Mouse (Mus musculus) layer of hippocampus, adult 2 months (tissue): ENCODE data around the gene Miox. TPM values are rescaled to one million over a fixed set of nuclear protein-coding genes. Genes with fewer than 3 reads are reported as not detected.

ENCODE experiments used
- DNase-seq, 2 experiments: peaks; one replicate each; pipeline ENCODE4 v3.0.0; 2022; ENCODE audit warnings: low spot score in 2 of 2
- H3K27ac ChIP-seq: fragments of 200-600 bp; 2 replicates; pipeline ENCODE4 v1.8.1; 2022
- H3K4me3 ChIP-seq: fragments of 200-600 bp; 2 replicates; pipeline ENCODE4 v1.8.1; 2022; ENCODE audit warnings: mild to moderate bottlenecking
- CTCF ChIP-seq: fragments of 200-600 bp; conservative IDR thresholded peaks from 2 replicates; pipeline ENCODE4 v1.8.1; 2022; ENCODE audit warnings: antibody characterized with exemption, mild to moderate bottlenecking, moderate library complexity
- total RNA-seq, 2 experiments: library from RNA; stranded (reverse); gene quantifications; 2 replicates each; pipeline ENCODE4 v1.2.3; 2021

Miox gene
- total RNA-seq, 2 experiments from 2014 or later = not detected

DNA sequence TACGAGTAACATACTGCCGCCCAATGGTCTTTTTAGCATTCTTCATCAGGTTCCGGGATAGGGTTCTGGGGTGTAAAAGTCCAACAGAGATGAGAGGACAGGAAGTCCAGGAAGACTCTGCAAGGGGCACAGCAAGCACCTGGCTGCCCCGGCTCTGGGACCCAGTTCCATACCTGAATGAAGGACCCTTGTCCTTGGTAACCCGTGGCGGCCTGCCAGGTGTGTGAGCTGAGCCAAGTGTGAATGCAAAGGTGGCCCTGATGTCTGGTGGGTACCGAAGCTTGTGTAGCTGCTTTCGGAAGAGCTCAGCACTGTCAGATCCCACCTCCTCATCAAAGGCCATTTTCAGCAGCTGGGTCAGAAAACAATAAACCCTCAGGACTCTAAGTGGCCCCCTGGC, 33.6 kb upstream of the Miox start:
- Histone ChIP-seq H3K27ac (no peak overlapping the region), H3K4me3 (no peak overlapping the region)
- TF ChIP-seq CTCF = no peak
- no peak for DNase-seq

DNA sequence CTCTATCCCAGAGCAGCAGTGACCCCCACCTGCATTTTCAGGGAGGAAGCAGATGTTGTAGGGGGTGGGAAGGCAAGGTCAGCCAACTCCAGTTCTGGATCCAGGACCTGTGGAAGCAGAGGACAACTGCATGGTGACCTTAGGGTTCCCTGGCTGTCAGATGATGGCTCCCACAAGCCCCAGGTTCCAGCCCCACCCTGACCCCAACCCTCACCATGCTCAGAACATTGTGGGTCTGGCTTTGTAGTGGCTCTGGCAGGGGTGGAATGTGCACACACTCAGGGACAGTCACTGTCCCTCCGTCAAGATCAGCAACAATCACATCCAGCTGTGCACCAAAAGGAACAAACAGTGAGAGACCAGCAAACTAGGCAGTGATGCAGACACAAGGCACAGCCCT, 28.2 kb upstream of the Miox start:
- TF ChIP-seq CTCF = no peak
- Histone ChIP-seq H3K4me3 (no peak overlapping the region), H3K27ac (peak overlapping the region; percentile 93; the same call in 1 of the 2 replicates)
- DNase-seq = no peak

- TF ChIP-seq CTCF = no peak
- no peak for DNase-seq
- H3K27ac ChIP-seq = peak overlapping the region; percentile 93
- peak overlapping the region; percentile 23 for H3K4me3 ChIP-seq
Measured at GRCm38 (mm10) chr15:89307461-89307860, 26.7 kb upstream of the Miox start.

- Histone ChIP-seq H3K4me3 (no peak overlapping the region; the same call in 1 of the 2 replicates), H3K27ac (peak overlapping the region; percentile 93)
- TF ChIP-seq CTCF = no peak
- DNase-seq = no peak
Measured at GRCm38 (mm10) chr15:89308406-89309139, 25.6 kb upstream of the Miox start.

DNA sequence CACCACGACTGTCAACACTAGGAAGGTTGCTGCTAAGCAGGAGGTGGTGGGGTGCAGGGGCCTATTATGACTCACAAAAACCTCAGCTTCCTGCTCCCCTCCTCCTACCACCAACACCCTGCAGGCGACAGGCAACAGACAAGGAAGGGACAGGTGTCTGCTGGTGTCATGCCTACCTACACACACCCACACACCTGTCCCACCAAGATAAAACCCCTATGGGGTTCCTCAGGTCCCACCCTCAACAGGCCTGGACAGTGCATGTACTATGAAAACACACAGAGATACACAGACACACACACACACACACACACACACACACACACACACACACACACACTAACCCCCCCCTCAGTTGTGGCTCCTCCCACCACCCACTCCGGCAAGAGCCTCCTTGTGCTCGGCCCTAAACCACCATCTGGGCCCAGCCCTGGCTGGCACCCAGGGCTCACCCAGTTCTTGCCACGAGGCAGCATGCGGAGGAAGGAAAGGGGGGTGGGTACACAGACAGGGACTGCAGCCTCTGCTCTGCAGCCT, 24.2 kb upstream of the Miox start:
- Histone ChIP-seq H3K27ac (peak overlapping the region; percentile 93), H3K4me3 (peak overlapping the region; percentile 22; the same call in 1 of the 2 replicates)
- DNase-seq = peak; percentile 76 to 79
- TF ChIP-seq CTCF = no peak

- H3K4me3 ChIP-seq = peak overlapping the region; percentile 95
- no peak for TF ChIP-seq CTCF
- H3K27ac ChIP-seq = peak overlapping the region; percentile 93
- DNase-seq = no peak
Measured at GRCm38 (mm10) chr15:89313359-89313758, 20.8 kb upstream of the Miox start.

DNA sequence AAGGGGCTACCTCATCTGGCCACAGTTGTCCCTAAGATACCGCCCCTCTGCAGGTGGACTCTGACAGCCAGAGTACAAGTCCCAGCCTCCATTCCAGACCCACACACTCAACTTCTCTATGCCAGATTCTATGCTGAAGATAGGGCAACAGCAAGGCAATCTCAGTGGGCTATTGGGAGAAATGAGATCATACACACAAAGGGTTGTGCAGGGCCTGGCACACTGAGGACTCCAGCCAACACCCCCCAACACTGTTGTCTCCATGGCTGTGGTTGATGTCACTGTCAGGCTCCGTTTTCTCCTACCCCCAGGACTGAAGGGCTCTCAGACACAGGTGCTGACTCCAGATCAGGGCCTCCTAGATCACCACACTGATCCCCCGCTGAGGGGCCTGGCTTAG, 20.1 kb upstream of the Miox start:
- no peak for TF ChIP-seq CTCF
- peak overlapping the region; percentile 93 for H3K27ac ChIP-seq
- peak overlapping the region; percentile 95 for H3K4me3 ChIP-seq
- no peak for DNase-seq

GRCm38 (mm10) chr15:89314511-89315189, 19.5 kb upstream of the Miox start:
- no peak for DNase-seq
- TF ChIP-seq CTCF = peak; percentile 35
- peak overlapping the region; percentile 95 for H3K4me3 ChIP-seq

GRCm38 (mm10) chr15:89315190-89315731, 18.9 kb upstream of the Miox start, which contains the start of gene Sbf1:
Sbf1 (minus strand) TSS chr15:89315311.
- Histone ChIP-seq H3K27ac (peak within 1 kb of the TSS; percentile 93), H3K4me3 (peak within 1 kb of the TSS; percentile 95)
- peak; percentile 97 to 98 for DNase-seq
- no peak for TF ChIP-seq CTCF

More at GRCm38 (mm10) chr15:89314511-89315189, 19.5 kb upstream of the Miox start:
- H3K27ac ChIP-seq = peak overlapping the region; percentile 93

- TF ChIP-seq CTCF = peak; percentile 55
- Histone ChIP-seq H3K4me3 (no peak overlapping the region), H3K27ac (no peak overlapping the region)
- no peak for DNase-seq
Measured at GRCm38 (mm10) chr15:89316146-89316545, 18.1 kb upstream of the Miox start.

- H3K4me3 ChIP-seq = no peak overlapping the region
- DNase-seq = no peak
- H3K27ac ChIP-seq = no peak overlapping the region
- TF ChIP-seq CTCF = no peak
Measured at GRCm38 (mm10) chr15:89321264-89321663, 12.9 kb upstream of the Miox start.

DNA sequence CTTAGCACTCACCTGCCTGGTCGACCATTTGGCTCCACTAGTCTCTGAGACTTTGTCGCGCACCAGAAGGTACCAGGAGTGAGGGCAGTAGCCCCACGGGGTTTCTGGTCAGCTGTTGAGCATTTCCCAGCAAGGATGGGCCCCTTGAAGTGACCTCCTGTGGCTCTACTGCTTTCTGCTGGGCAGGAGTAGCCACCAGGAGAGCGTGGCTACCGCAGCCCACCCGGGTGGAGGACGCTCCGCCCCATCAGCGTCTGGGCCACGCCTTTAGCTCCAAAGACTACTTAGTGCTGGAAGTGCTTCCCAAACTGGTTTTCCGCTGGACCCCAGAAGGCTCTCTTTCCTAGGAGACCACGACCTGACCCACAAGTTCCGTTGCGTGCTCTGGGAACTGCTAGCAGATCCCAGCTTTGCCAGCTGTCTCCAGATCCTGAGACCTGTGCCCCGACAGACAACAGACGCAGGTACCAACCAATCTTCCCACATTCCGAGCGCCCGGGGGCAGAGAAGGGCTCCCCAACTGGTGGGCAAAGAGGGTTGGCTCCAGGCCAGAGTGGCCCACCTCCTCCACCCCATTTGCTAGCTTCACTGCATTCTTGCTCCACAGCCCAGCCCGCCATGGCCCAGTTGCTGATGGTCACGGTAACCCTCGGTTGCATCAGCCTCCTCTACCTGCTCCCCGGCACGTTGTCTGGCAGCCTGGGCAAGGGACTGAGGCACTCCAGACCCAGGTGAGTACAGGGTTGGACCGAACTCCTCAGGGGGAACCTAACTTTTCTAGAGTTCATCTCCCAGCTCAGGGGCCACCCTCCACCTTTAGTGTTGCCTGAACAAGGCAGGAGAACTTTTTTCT, 11.3 kb upstream of the Miox start, which contains the start of gene Adm2:
Gene Adm2, plus strand, starts transcription at position 51 of the 853 bp plus-strand sequence.
- DNase-seq = no peak
- no peak within 1 kb of the TSS for H3K4me3 ChIP-seq
- H3K27ac ChIP-seq = no peak within 1 kb of the TSS
- no peak for TF ChIP-seq CTCF
